Mouse (Mus musculus): ENCODE results near the gene Cabs1. TPM values are rescaled to one million over a fixed set of nuclear protein-coding genes. Genes with fewer than 3 reads are reported as not detected.

The Cabs1 gene
- polyA plus RNA-seq (2017; shearing (Covaris generic)), result not detected

DNA sequence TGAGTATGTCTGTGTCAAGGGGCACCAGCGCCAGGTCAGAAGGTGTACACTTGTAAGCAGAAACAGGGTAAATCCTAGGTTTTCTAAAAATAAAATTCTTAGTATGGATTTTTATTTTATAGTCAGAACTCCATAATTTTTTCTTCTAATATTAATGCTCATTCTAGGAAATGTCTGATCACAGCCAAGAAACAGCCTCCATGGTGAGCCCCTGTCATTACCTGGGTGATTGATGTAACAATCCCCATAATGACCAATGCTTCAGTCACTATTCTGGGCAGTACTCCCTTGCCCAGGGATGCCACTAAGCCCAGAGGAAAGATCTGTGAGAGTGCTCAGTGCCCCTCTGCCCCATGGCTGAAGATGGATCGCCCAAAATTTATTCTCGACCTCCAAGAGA lies at the start of gene Cabs1:
TSS of gene Cabs1 (plus strand) at position 301 of the 400 bp plus-strand sequence.

DNA sequence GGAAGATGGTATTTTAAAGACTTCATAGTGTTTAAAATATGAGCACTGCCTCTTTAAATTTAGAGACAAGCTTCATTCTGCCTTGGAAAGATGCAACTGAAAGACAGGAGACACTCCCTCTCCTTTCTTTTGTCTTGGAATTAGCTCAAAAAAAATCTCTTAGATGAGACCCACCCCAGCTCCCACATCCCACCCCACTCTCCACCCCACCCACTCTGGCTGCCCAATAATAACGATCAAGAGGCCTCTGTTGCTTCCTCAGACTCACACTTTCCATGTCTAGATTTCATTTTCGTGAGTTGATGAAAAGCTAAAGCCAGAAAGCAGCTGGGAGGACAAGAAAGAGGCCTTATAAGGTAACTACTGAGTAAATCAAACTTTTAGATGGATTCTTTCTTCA lies 10.0 kb upstream of the Cabs1 start, which contains the start of the genes 2310003L06Rik and Gm28434:
TSS of gene 2310003L06Rik (plus strand) at position 259 of the 400 bp plus-strand sequence.
TSS of gene Gm28434 (plus strand) at position 317 of the 400 bp plus-strand sequence.

DNA sequence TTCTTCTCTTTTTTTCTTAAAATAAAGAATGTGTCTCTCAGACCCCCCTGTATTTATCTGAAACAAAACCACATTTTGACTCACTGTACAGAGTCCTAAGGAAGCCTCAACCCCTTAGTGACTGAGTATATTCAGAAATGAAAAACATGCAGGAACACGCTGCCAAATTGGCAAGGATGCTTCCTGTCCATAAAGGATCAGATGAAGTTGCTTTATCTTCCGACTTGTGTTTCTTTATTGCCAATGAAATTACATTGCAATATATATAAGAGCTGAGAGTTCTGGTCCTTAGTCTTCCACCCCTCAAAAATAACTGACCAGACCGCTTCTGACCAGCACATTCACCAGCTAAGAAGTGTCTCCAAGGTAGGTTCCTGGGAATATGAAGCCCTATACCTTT lies 23.0 kb downstream of the Cabs1 start, which contains the start of gene Smr3a:
TSS of gene Smr3a (plus strand) at position 301 of the 400 bp plus-strand sequence.

Other genes starting within 250 kb of the Cabs1 start
- not detected for gene Csn1s2a, start 204.9 kb upstream of the Cabs1 start, polyA plus RNA-seq (2017; shearing (Covaris generic))
- not detected for gene Csn1s2b, start 171.4 kb upstream of the Cabs1 start, polyA plus RNA-seq (2017; shearing (Covaris generic))
- gene Prr27, start 153.8 kb upstream of the Cabs1 start, polyA plus RNA-seq (2017; shearing (Covaris generic)), result not detected
- not detected for gene Odam, start 94.4 kb upstream of the Cabs1 start, polyA plus RNA-seq (2017; shearing (Covaris generic))
- not detected for gene Csn3, start 53.9 kb upstream of the Cabs1 start, polyA plus RNA-seq (2017; shearing (Covaris generic))
- gene 2310003L06Rik, start 10.0 kb upstream of the Cabs1 start, polyA plus RNA-seq (2017; shearing (Covaris generic)), result 0.21 TPM
- gene Gm28434, start 9.9 kb upstream of the Cabs1 start, polyA plus RNA-seq (2017; shearing (Covaris generic)), result not detected
- gene Smr3a, start 23.1 kb downstream of the Cabs1 start, polyA plus RNA-seq (2017; shearing (Covaris generic)), result not detected
- not detected for gene Smr2, start 107.1 kb downstream of the Cabs1 start, polyA plus RNA-seq (2017; shearing (Covaris generic))
- gene Gm11116, start 132.1 kb downstream of the Cabs1 start, polyA plus RNA-seq (2017; shearing (Covaris generic)), result not detected
- not detected for gene Gm11115, start 174.7 kb downstream of the Cabs1 start, polyA plus RNA-seq (2017; shearing (Covaris generic))